Mouse (Mus musculus) MN1 (cell line): Measurements from ENCODE around the gene Kremen1.

Experiments used
- DNase-seq: peaks from one replicate; pipeline ENCODE4 v3.0.0-alpha.2; 2016; ENCODE audit warnings: low spot score

The Kremen1 gene

GRCm38 (mm10) chr11:5172861-5173260 is 88.5 kb downstream of the Kremen1 start:
- DNase-seq: peak; percentile 73

GRCm38 (mm10) chr11:5167311-5167710 is 94.0 kb downstream of the Kremen1 start:
- no peak for DNase-seq

- peak; percentile 84 for DNase-seq
Measured at GRCm38 (mm10) chr11:5165471-5165916, 95.9 kb downstream of the Kremen1 start.

- no peak for DNase-seq
Measured at GRCm38 (mm10) chr11:5164310-5164709, 97.0 kb downstream of the Kremen1 start.

GRCm38 (mm10) chr11:5163421-5163820 is 97.9 kb downstream of the Kremen1 start:
- no peak for DNase-seq

GRCm38 (mm10) chr11:5160722-5161485 is 100.5 kb downstream of the Kremen1 start:
- peak; percentile 62 for DNase-seq

GRCm38 (mm10) chr11:5158056-5158455 is 103.3 kb downstream of the Kremen1 start:
- DNase-seq: no peak

GRCm38 (mm10) chr11:5154961-5155805 is 106.2 kb downstream of the Kremen1 start:
- DNase-seq: peak; percentile 51

GRCm38 (mm10) chr11:5151680-5152337 is 109.5 kb downstream of the Kremen1 start, which contains the start of gene Emid1:
Emid1 (minus strand) TSS chr11:5152257.
- peak; percentile 57 for DNase-seq

GRCm38 (mm10) chr11:5151247-5151630 is 110.1 kb downstream of the Kremen1 start:
- DNase-seq: peak; percentile 53

GRCm38 (mm10) chr11:5150416-5151246 is 110.7 kb downstream of the Kremen1 start:
- DNase-seq: peak; percentile 64

- DNase-seq: peak; percentile 59
Measured at GRCm38 (mm10) chr11:5149955-5150354, 111.4 kb downstream of the Kremen1 start.

- DNase-seq: peak; percentile 90
Measured at GRCm38 (mm10) chr11:5149249-5149648, 112.1 kb downstream of the Kremen1 start.

GRCm38 (mm10) chr11:5145600-5145999 is 115.8 kb downstream of the Kremen1 start:
- DNase-seq: no peak

GRCm38 (mm10) chr11:5141965-5142364 is 119.4 kb downstream of the Kremen1 start:
- no peak for DNase-seq
